In the genomic region with DNA sequence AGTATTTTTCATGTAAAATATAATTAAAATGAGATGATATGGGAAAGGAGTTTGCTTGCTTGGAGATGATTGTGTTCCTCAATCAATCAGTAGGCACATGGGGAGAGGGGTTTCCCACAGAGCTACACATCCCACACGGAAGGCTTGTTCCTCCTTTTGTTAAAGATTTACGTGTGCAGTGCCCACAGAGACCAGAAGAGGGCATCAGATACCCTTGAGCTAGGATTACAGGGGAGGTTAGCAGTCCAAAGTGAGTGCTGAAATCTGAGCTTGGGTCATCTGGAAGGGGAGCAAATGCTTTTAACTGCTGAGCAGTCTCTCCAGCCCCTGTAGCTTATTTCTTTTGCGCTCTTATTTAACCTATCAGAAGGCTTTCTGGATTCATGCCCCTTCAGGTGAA, we compare ENCODE assay signal across 8 mouse cellular contexts. TPM values are rescaled to one million over a fixed set of nuclear protein-coding genes. Genes with fewer than 3 reads are reported as not detected.
DNase-seq lines count a peak whose midpoint lies in the region; ATAC-seq and TF ChIP-seq lines count a peak whose summit lies in the region.
"Had no signal": no experiment of that assay in that cellular context is flagged by ENCODE, and none has a peak within 500 bp of the region (broad histone marks: within the 10 kb centered on the region; RNA-seq: fewer than 3 reads in every experiment).

No protein-coding gene starts in this region.

- H3K4me1 ChIP-seq in intestine, postnatal 0 days (replicated peaks; ENCODE audit: control insufficient read depth, insufficient read depth, low read length), result no peaks in the 10 kb centered on the region
- H3K4me1 ChIP-seq in intestine, embryonic 16.5 days (ENCODE audit: control insufficient read depth, insufficient read depth, low read length), result no peaks in the 10 kb centered on the region
- H3K4me1 ChIP-seq in ES-Bruce4 (ENCODE audit: control insufficient read depth, insufficient read depth, low read length), result no peaks in the 10 kb centered on the region
- H3K4me1 ChIP-seq in bone marrow macrophage, adult 2 months (ENCODE audit: control insufficient read depth, insufficient read depth, low read length), result no peaks in the 10 kb centered on the region
- H3K4me1 ChIP-seq in kidney, postnatal 0 days (replicated peaks; ENCODE audit: insufficient read depth, low read length), result no peaks in the 10 kb centered on the region

- no peak for ATAC-seq in intestine, postnatal 0 days
- no peak for ATAC-seq in intestine, embryonic 16.5 days
- ATAC-seq in kidney, postnatal 0 days (replicated peaks; ENCODE audit: low FRiP score, low read depth), result no peak
- ATAC-seq in neutrophil, adult 5-6 weeks (ENCODE audit: extremely low read depth, insufficient number of reproducible peaks, low FRiP score, poor library complexity, severe bottlenecking), result 0 out of 2 replicates have a peak, but pooled peaks have one; percentile 37

- 40% methylated on average over 3 of the region's 3 CpGs for WGBS in intestine, postnatal 0 days
- 41% methylated on average over 3 of the region's 3 CpGs for WGBS in intestine, embryonic 16.5 days
- WGBS in kidney, postnatal 0 days, result 44% methylated on average over 3 of the region's 3 CpGs

- no peaks in the 10 kb centered on the region for H3K36me3 ChIP-seq in intestine, postnatal 0 days (ENCODE audit: control insufficient read depth, insufficient read depth)
- H3K36me3 ChIP-seq in intestine, embryonic 16.5 days (ENCODE audit: control insufficient read depth, insufficient read depth, low read length), result no peaks in the 10 kb centered on the region
- H3K36me3 ChIP-seq in ES-Bruce4 (ENCODE audit: control insufficient read depth, insufficient read depth, low read length, poor library complexity, severe bottlenecking), result no peaks in the 10 kb centered on the region
- no peaks in the 10 kb centered on the region for H3K36me3 ChIP-seq in kidney, postnatal 0 days (ENCODE audit: insufficient read depth, low read length)

- TF ChIP-seq EP300 in ES-Bruce4 (IDR thresholded peaks at IDR 0.05; ENCODE audit: insufficient read depth, low read depth, low read length), result no peak

- no peak overlapping the region for H3K27ac ChIP-seq in intestine, postnatal 0 days (ENCODE audit: low read depth, low read length)
- H3K27ac ChIP-seq in intestine, embryonic 16.5 days (ENCODE audit: low read length), result no peak overlapping the region
- H3K27ac ChIP-seq in ES-Bruce4 (ENCODE audit: insufficient read depth, low read length), result no peak overlapping the region
- H3K27ac ChIP-seq in bone marrow macrophage, adult 2 months (ENCODE audit: insufficient read depth, low read depth, low read length), result no peak overlapping the region
- no peak overlapping the region for H3K27ac ChIP-seq in kidney, postnatal 0 days

- peak; percentile 66 for DNase-seq in kidney, postnatal 0 days (ENCODE audit: low spot score)
- DNase-seq in yolk sac, embryonic 10.5 days (ENCODE audit: low spot score), result no peak

- no peak overlapping the region for H3K4me3 ChIP-seq in intestine, postnatal 0 days (ENCODE audit: low read depth, low read length)
- H3K4me3 ChIP-seq in intestine, embryonic 16.5 days (ENCODE audit: low read length), result no peak overlapping the region
- H3K4me3 ChIP-seq in ES-Bruce4 (ENCODE audit: low read depth, low read length), result no peak overlapping the region
- no peak overlapping the region for H3K4me3 ChIP-seq in bone marrow macrophage, adult 2 months (ENCODE audit: insufficient read depth, low read length)
- H3K4me3 ChIP-seq in kidney, postnatal 0 days (replicated peaks; ENCODE audit: low read depth, low read length), result no peak overlapping the region

- H3K9me3 ChIP-seq in intestine, postnatal 0 days (ENCODE audit: control insufficient read depth), result no peaks in the 10 kb centered on the region
- H3K9me3 ChIP-seq in intestine, embryonic 16.5 days (ENCODE audit: control insufficient read depth, low read length), result no peaks in the 10 kb centered on the region
- H3K9me3 ChIP-seq in ES-Bruce4 (replicated peaks; ENCODE audit: control insufficient read depth, insufficient read depth, low read length, poor library complexity, severe bottlenecking), result no peaks in the 10 kb centered on the region
- no peaks in the 10 kb centered on the region for H3K9me3 ChIP-seq in kidney, postnatal 0 days (replicated peaks; ENCODE audit: low read length)

- H3K9ac ChIP-seq in intestine, postnatal 0 days (ENCODE audit: low read depth, low read length), result no peak overlapping the region
- no peak overlapping the region for H3K9ac ChIP-seq in intestine, embryonic 16.5 days (ENCODE audit: low read depth, low read length)
- H3K9ac ChIP-seq in ES-Bruce4 (ENCODE audit: low read depth, poor library complexity, severe bottlenecking), result no peak overlapping the region
- H3K9ac ChIP-seq in kidney, postnatal 0 days (ENCODE audit: low read depth, low read length), result no peak overlapping the region

- no peak overlapping the region for H3K4me2 ChIP-seq in intestine, postnatal 0 days (replicated peaks; ENCODE audit: low read depth)
- H3K4me2 ChIP-seq in intestine, embryonic 16.5 days (ENCODE audit: low read depth, low read length), result no peak overlapping the region
- no peak overlapping the region for H3K4me2 ChIP-seq in kidney, postnatal 0 days (ENCODE audit: low read length)

- peak; percentile 78 for TF ChIP-seq CTCF in intestine, postnatal 0 days (IDR thresholded peaks at IDR 0.05; ENCODE audit: low read depth)
- TF ChIP-seq CTCF in ES-Bruce4 (IDR thresholded peaks at IDR 0.05; ENCODE audit: low read depth, low read length), result peak; percentile 40
- TF ChIP-seq CTCF in bone marrow macrophage, adult 2 months (IDR thresholded peaks at IDR 0.05; ENCODE audit: low read depth, low read length), result 0 out of 2 replicates have a peak, but pooled peaks have one; percentile 6
- peak; percentile 78 for TF ChIP-seq CTCF in kidney, postnatal 0 days (IDR thresholded peaks at IDR 0.05; ENCODE audit: low read depth)

- no peak for TF ChIP-seq POLR2A in ES-Bruce4 (IDR thresholded peaks at IDR 0.05; ENCODE audit: insufficient read depth, low read length)
- no peak for TF ChIP-seq POLR2A in bone marrow macrophage, adult 2 months (IDR thresholded peaks at IDR 0.05; ENCODE audit: borderline replicate concordance, low read depth, low read length)

- H3K27me3 ChIP-seq in intestine, postnatal 0 days (replicated peaks; ENCODE audit: control insufficient read depth, insufficient read depth, low read length), result no peaks in the 10 kb centered on the region
- H3K27me3 ChIP-seq in intestine, embryonic 16.5 days (replicated peaks; ENCODE audit: control insufficient read depth, insufficient read depth, low read length), result no peaks in the 10 kb centered on the region
- 0 out of 2 replicates have a peak, but pooled peaks cover 2% of the 10 kb centered on the region for H3K27me3 ChIP-seq in ES-Bruce4 (ENCODE audit: control insufficient read depth, insufficient read depth, low read length, poor library complexity, severe bottlenecking)
- no peaks in the 10 kb centered on the region for H3K27me3 ChIP-seq in kidney, postnatal 0 days (ENCODE audit: insufficient read depth, low read length)

RNA-seq across cellular contexts. Expression of gene Figla, which starts 5.0 kb away (rescaled TPM):
- not detected in 2 replicates for polyA plus RNA-seq in intestine, postnatal 0 days (2015; fragmentation: Nextera tagmentation; extraction: Ambion mirVana)
- not detected in 2 replicates for polyA plus RNA-seq in intestine, embryonic 16.5 days (2015; fragmentation: Nextera tagmentation; extraction: Ambion mirVana)
- polyA plus RNA-seq in ES-Bruce4 (2011; ENCODE audit: insufficient read depth, insufficient read length, low read depth, missing spikeins), result not detected in 2 replicates
- polyA plus RNA-seq in bone marrow macrophage, adult 2 months (2012; ENCODE audit: insufficient read depth, insufficient read length, missing spikeins), result not detected in 2 replicates
- polyA plus RNA-seq in kidney, postnatal 0 days (2015; fragmentation: Nextera tagmentation; extraction: Ambion mirVana), result not detected in 2 replicates
- not detected in 2 replicates for total RNA-seq in neutrophil, adult 5-6 weeks (2017)
- polyA plus RNA-seq: embryonic facial prominence, embryonic 14.5 days had no signal

RNA-seq across cellular contexts. Expression of gene Add2, which starts 7.5 kb away (rescaled TPM):
- polyA plus RNA-seq in intestine, postnatal 0 days (2015; fragmentation: Nextera tagmentation; extraction: Ambion mirVana), result 2.0 and 2.1 TPM in 2 replicates
- 5.5 and 8.0 TPM in 2 replicates for polyA plus RNA-seq in intestine, embryonic 16.5 days (2015; fragmentation: Nextera tagmentation; extraction: Ambion mirVana)
- 0.24 TPM in 1 of 2 replicates, not detected in the other for polyA plus RNA-seq in ES-Bruce4 (2011; ENCODE audit: insufficient read depth, insufficient read length, low read depth, missing spikeins)
- polyA plus RNA-seq in bone marrow macrophage, adult 2 months (2012; ENCODE audit: insufficient read depth, insufficient read length, missing spikeins), result not detected in 2 replicates
- polyA plus RNA-seq in kidney, postnatal 0 days (2015; fragmentation: Nextera tagmentation; extraction: Ambion mirVana), result 1.8 and 2.6 TPM in 2 replicates
- total RNA-seq in neutrophil, adult 5-6 weeks (2017), result 0.37 TPM in 1 of 2 replicates, not detected in the other

RNA-seq across cellular contexts. Expression of gene Dusp11, which starts 59.5 kb away (rescaled TPM):
- 37.1 and 39.9 TPM in 2 replicates for polyA plus RNA-seq in intestine, postnatal 0 days (2015; fragmentation: Nextera tagmentation; extraction: Ambion mirVana)
- 34.2 and 41.1 TPM in 2 replicates for polyA plus RNA-seq in intestine, embryonic 16.5 days (2015; fragmentation: Nextera tagmentation; extraction: Ambion mirVana)
- polyA plus RNA-seq in ES-Bruce4 (2011; ENCODE audit: insufficient read depth, insufficient read length, low read depth, missing spikeins), result 98.4 and 103 TPM in 2 replicates
- 105 and 108 TPM in 2 replicates for polyA plus RNA-seq in bone marrow macrophage, adult 2 months (2012; ENCODE audit: insufficient read depth, insufficient read length, missing spikeins)
- 33.5 and 38.7 TPM in 2 replicates for polyA plus RNA-seq in kidney, postnatal 0 days (2015; fragmentation: Nextera tagmentation; extraction: Ambion mirVana)
- total RNA-seq in neutrophil, adult 5-6 weeks (2017), result 102 and 134 TPM in 2 replicates

Comparison
In these comparisons a context has a peak if more than half of its experiments do, and no peak if none do; other contexts are left out.
1. CTCF ChIP-seq: peak in every context shown above with its lines; median percentile 78 in intestine, postnatal 0 days; 78 in kidney, postnatal 0 days; 40 in ES-Bruce4; 6 in bone marrow macrophage, adult 2 months.